Mouse (Mus musculus) adrenal gland, postnatal 4 days (tissue): ENCODE data around the gene Creg2. TPM values are rescaled to one million over a fixed set of nuclear protein-coding genes. Genes with fewer than 3 reads are reported as not detected.
"Not testable (repeated sequence)": the region's sequence is repeated elsewhere in the genome, so short reads cannot be mapped to it uniquely, and the experiment has no call there.

ENCODE experiments used
- DNase-seq, 2 experiments: peaks; one replicate each; pipeline ENCODE4 v3.0.0; 2021 to 2022; ENCODE audit warnings: low spot score in 2 of 2, mixed read lengths in 2 of 2
- total RNA-seq, 2 experiments: library from RNA; stranded (reverse); gene quantifications; 2 replicates each; pipeline ENCODE4 v1.2.3; 2021

The Creg2 gene
- total RNA-seq, 2 experiments from 2014 or later = 0.56 to 0.98 TPM

GRCm38 (mm10) chr1:39602477-39602876 is 48.8 kb downstream of the Creg2 start:
- DNase-seq = no peak

DNA sequence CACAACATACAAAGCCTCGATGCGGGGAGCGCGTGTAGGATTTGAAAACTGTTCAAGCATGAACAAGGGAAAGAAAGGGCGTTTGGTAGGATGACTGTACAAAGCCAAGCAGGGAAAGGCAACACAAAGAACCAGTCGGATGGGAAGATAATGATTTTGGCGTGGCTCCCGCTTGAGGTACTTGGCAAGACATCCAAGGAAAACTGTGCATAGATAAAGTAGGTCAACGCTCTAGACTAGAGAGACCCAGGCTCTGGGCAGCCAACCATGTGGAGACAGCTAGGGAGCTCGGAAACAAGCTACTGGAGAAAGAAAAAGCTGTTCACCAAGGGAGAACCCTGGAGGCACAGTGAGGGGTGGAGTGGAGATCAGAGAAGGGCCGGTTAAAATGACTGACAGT is 52.5 kb downstream of the Creg2 start:
- DNase-seq = peak; percentile 21 to 30

- DNase-seq = not testable (repeated sequence)
These were observed 54.1 kb downstream of the Creg2 start for GRCm38 (mm10) chr1:39597135-39597534.

DNA sequence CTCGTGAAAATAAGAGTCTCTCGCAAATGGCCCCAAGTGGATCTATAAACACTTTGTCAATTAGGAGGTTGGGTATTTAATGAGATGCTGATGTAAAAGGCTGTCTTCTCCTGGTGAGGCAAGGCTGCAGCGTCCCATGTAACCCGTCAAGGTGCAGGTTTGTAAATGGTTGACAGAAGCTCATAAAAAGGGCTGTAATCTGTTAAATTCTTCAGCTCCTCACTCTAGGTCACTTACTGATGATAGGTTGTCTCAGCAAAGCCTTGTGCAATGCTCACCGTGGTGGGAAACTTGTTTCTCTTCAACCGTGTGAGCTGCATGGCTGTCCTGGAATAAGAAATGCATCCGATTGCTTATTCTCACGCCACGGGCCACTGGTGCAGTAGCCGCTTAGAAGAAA is 57.4 kb downstream of the Creg2 start:
- no peak for DNase-seq

- DNase-seq = no peak
These were observed 59.2 kb downstream of the Creg2 start for GRCm38 (mm10) chr1:39592090-39592489.

DNA sequence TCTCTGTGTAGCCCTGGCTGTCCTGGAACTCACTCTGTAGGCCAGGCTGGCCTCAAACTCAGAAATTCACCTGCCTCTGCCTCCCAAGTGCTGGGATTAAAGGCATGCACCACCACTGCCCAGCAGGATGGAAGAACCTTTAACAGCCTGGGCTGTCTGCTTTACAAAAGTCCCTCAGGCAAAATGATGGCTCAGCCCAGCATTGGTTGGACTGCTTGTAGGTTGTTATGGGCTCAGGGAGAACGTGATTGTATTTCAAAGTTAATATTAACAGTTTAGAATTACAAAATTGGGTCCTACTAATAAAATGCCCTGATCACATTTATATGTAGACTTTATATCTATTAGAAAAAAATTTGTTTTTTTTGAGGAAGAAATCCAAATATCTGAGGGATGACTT is 59.7 kb downstream of the Creg2 start:
- not testable (repeated sequence) for DNase-seq

- DNase-seq = no peak
These were observed 61.1 kb downstream of the Creg2 start for GRCm38 (mm10) chr1:39590193-39590592.

DNA sequence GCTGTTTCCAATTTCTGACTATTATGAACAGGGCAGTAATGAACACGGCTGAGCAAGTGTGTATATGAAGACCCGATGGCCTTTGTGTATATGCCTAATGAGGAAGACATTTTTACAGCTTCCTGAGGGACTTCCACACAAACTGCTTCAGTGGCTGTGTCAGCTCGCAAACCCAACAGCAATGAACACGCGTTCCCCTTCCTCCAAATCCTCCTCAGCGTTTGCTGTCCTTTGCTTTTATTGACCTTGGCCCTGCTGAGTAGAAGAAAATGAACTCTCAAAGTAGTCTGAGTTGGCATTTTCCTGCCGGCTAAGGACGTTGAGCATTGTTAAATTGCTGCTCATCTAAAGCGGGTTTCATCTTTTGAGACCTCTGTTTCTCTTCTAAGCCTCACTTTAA is 65.9 kb downstream of the Creg2 start:
- DNase-seq = no peak

GRCm38 (mm10) chr1:39583173-39583572 is 68.1 kb downstream of the Creg2 start:
- DNase-seq = no peak

DNA sequence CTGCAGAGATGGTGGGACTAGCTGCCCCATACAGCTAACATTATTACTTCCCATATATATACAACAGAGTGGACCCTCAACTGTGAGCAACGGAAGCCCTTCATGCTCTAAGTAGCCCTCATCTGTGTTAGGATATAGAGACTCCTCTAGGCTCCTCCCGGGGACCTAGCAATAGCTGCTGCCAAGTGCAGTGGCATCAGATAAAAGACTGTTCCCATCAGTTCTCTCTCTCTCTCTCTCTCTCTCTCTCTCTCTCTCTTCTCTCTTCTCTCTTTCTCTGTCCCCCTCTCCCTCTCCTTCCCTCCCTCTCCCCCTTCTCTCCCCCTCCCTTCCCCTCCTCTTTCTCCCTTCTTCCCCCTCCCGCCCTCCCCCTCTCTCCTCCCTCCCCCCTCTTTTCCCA is 70.1 kb downstream of the Creg2 start:
- no peak for DNase-seq

- DNase-seq = no peak
These were observed 72.1 kb downstream of the Creg2 start for GRCm38 (mm10) chr1:39579139-39579538.

- no peak for DNase-seq
These were observed 72.8 kb downstream of the Creg2 start for GRCm38 (mm10) chr1:39578446-39578845.

DNA sequence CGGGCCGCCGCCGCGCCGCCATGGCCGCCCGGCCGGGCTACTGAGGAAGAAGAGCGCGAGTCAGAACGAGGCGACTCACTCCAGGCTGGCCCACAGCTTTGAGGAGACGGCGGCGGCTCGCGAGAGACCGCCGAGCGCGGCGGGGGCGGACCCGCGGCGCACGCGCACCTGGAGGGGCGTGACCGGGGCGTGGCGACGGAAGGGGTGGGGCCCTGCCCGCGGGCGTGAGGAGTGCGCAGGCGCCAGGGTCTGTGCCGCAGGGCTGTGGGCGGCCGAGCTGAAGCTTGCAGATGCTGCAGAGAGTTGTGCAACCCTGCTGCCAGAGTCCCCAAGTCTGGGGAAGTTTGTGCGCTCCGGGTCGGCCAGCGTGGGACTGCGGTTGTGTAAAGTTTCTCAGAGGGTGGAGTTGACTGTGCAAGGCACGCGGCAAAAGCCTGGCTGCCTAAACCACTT is 74.0 kb downstream of the Creg2 start, which contains the start of gene Rnf149:
Rnf149 (minus strand) TSS at position 153 of the 453 bp plus-strand sequence.
- DNase-seq = peak; percentile 95 to 99

DNA sequence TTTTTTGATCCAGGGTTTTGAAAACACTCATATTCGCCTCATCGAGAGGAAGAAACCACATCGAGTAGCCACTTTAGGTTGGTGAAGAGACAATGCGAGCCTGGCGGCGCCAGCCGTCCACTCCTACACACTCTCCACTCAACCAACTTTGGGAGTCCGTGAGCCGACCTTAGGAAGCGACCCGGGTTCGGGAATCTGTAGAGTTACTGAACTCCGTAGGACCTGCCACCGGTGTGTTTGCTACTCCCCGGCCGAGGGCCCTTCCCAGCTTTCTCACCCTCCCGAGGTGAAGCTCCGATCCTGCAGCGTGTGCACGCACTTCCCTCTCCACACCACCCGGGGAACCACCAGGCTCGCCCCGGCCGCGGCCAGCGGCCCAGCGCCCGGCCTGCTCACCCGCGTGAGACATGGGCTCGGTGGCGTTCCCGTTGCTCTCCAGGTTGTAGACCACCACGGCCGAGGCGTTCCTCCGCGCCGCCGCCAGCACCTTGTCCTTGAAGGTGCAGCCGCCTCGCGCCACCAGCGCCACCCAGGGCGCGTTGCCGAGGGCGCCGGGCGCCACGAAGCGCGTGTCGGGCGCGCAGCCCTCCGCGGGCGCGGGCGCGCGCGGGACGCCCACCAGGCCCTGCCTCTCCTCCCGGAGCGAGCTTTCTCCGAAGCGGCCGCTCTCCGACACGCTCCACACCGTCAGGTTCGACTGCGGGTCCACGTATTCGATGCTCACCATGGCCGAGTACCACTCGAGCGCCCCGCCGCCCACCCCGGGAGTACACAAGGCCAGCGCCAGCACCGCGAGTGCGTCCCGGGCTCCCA is 74.6 kb downstream of the Creg2 start:
- DNase-seq = peak; percentile 43 to 52

- no peak for DNase-seq
These were observed 75.4 kb downstream of the Creg2 start for GRCm38 (mm10) chr1:39575778-39576375.

- no peak for DNase-seq
These were observed 77.4 kb downstream of the Creg2 start for GRCm38 (mm10) chr1:39573890-39574289.

DNA sequence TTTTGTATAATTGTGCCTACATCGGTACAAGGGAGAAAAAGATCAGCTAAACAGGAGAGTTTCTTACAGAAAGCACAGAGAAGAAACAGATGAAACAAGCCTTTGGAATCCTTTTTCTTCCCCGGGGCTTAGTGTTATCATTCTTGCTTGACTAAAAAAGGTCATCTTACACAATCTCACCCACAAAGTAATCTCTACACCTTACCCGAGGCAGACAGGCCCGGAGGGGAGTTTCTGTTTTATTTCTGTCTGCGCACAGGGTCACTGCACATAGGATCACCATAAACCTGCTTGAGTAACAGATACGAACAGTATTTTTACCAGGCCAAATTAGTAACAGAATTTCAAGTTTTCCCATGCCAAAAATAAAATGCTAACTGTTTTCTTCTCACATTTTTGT is 79.6 kb downstream of the Creg2 start:
- no peak for DNase-seq

Other genes with a start within 250 kb of the Creg2 start
- gene Tbc1d8, start 172.7 kb downstream of the Creg2 start, total RNA-seq = 10 to 100 TPM; 10.1 to 10.8 TPM
- 10 to 100 TPM; 26.3 to 28.7 TPM for gene Cnot11, start 116.5 kb downstream of the Creg2 start, total RNA-seq
- gene Rnf149, start 74.1 kb downstream of the Creg2 start, total RNA-seq = 10 to 100 TPM; 49.6 to 57.4 TPM
- gene Rfx8, start 69.5 kb upstream of the Creg2 start, total RNA-seq = under 1 TPM; 0.39 to 0.93 TPM
- not detected for gene Gm3646, start 153.9 kb upstream of the Creg2 start, total RNA-seq
- 100 to 1,000 TPM; 200 to 208 TPM for gene Map4k4, start 249.4 kb upstream of the Creg2 start, total RNA-seq